Mouse (Mus musculus) cortical plate, adult 2 months (tissue): ENCODE data around the gene Twf2. TPM values are rescaled to one million over a fixed set of nuclear protein-coding genes. Genes with fewer than 3 reads are reported as not detected.

Source experiments
- H3K27ac ChIP-seq: fragments of 200-500 bp; 2 replicates; pipeline ENCODE4 v1.5.1; 2012; ENCODE audit warnings: low read length, control low read depth, inconsistent platforms; ENCODE audit not compliant: insufficient read depth
- H3K4me1 ChIP-seq: fragments of 200-500 bp; 2 replicates; pipeline ENCODE4 v1.6.1; 2011; ENCODE audit warnings: low read length; ENCODE audit not compliant: control insufficient read depth, insufficient read depth
- H3K4me3 ChIP-seq: fragments of 200-500 bp; 2 replicates; pipeline ENCODE4 v1.5.1; 2011; ENCODE audit warnings: mild to moderate bottlenecking, low read length, control low read depth; ENCODE audit not compliant: insufficient read depth
- CTCF ChIP-seq: fragments of 200-500 bp; IDR thresholded peaks from 2 replicates; pipeline ENCODE4 v1.5.1; 2011; ENCODE audit warnings: mild to moderate bottlenecking, control low read depth, low read length; ENCODE audit not compliant: insufficient read depth; ENCODE audit errors: extremely low read depth
- POLR2A ChIP-seq: fragments of 200-500 bp; IDR thresholded peaks from 2 replicates; pipeline ENCODE4 v1.6.1; 2011; ENCODE audit warnings: mild to moderate bottlenecking, low read length, control low read depth; ENCODE audit not compliant: insufficient read depth; ENCODE audit errors: extremely low read depth
- polyA plus RNA-seq: library from polyadenylated mRNA; depleted of rRNA; stranded (reverse); fragments of >200 nt; gene quantifications from 2 replicates; pipeline ENCODE4 v1.2.3, GENCODE M21; 2012

Gene Twf2
- polyA plus RNA-seq, 1 experiment = 97.3 TPM

DNA sequence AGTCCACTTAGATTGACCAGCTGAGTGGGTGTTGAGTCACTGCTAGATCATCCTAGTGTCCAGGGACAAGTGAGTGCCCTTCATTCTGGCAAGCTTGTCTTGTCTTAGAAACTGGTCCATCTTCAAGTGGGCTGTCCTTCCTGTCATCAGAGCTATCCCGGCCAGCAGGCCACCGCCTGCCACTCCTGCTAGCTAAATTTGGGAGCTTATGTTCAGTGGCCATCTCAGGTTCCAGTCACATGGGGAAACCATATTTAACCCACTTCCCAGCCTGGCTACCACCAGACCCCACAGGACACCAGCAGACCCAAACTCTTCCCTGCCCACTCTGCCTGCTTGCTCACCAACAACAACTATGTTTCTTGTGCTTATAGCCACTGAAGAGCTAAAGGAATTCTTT lies 3.6 kb downstream of the Twf2 start:
- no peak overlapping the region for H3K27ac ChIP-seq
- H3K4me3 ChIP-seq = no peak overlapping the region
- H3K4me1 ChIP-seq = peaks cover 23% of the 10 kb centered on the region
- TF ChIP-seq POLR2A (no peak), CTCF (no peak)

DNA sequence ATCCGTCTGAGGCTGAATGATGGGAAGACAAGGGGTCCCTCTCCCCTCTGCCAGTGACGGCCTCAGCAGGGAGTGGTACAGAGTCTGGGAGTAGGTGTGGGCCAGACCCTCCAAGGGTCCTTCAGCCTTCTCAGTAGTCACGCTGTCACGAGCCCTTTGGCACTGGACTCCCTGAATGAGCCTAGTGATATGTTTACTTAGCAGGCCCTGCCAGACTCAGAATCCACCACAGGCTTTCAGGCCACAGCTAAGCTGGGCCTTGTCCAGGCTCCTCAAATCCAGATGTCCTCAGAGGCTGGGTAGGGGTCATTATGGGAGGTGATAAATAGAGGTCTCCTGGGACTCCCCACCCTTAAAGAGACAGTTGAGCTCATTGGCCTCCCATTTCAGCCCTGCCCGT lies 5.3 kb downstream of the Twf2 start:
- H3K4me1 ChIP-seq = peaks cover 23% of the 10 kb centered on the region
- no peak overlapping the region for H3K27ac ChIP-seq
- no peak for TF ChIP-seq POLR2A
- TF ChIP-seq CTCF = no peak
- no peak overlapping the region for H3K4me3 ChIP-seq

DNA sequence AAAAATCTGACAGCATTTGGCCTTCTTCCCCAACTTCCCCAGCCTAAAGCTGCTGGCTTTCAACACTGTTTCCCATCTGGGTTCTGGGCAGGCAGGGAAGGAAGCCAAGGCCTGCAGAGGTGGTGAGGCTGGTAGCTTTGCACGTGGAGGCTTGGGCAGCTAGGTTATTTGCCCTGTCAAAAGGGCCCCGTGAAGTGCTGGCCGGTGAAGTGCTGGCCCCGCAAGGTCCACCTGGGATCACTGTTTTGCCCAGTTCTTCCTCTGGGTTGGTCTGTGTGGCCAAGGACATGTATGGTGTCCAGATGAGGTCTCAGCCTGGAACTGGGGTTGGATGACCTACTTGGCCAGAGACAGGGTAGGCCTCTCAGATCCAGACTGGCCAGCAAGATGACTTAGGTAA lies 7.0 kb downstream of the Twf2 start:
- H3K4me1 ChIP-seq = peaks cover 16% of the 10 kb centered on the region
- no peak for TF ChIP-seq CTCF
- TF ChIP-seq POLR2A = no peak
- no peak overlapping the region for H3K4me3 ChIP-seq
- H3K27ac ChIP-seq = no peak overlapping the region

DNA sequence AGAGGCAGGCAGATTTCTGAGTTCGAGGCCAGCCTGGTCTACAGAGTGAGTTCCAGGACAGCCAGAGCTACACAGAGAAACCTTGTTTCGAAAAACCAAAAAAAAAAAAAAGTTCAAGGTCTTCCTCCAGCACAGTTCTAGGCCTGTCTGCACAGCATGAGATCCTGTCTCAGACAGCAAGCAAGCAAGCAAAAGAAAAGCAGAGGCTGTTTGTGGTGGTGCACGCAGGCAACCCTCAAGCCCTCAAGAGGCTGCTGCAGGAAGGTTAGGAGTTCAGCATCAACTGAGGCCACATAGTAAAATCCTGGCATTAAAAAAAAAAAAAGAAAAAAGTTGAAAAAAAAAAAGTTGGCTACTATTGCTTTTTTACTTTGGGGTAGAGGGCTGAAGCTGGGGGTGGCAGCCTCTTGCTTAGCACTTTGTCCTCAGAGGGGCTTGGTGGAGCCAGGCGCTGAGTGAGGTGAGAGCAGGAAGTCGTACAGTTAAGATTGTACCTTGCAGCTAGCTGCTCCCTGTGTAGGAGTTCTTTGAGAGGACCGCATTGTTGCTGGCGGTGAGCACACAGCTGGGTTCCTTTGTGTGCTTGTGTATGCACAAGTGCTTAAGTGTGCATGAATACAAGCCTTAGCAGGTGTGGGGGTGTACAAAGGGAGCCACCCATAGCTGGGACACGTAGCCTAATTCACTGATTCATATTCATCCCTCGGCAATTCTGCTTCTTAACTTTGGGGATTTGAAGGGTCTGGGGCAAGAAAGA lies 8.1 kb downstream of the Twf2 start:
- peaks cover 13% of the 10 kb centered on the region for H3K4me1 ChIP-seq
- TF ChIP-seq CTCF (no peak), POLR2A (no peak)
- H3K4me3 ChIP-seq = no peak overlapping the region
- no peak overlapping the region for H3K27ac ChIP-seq

DNA sequence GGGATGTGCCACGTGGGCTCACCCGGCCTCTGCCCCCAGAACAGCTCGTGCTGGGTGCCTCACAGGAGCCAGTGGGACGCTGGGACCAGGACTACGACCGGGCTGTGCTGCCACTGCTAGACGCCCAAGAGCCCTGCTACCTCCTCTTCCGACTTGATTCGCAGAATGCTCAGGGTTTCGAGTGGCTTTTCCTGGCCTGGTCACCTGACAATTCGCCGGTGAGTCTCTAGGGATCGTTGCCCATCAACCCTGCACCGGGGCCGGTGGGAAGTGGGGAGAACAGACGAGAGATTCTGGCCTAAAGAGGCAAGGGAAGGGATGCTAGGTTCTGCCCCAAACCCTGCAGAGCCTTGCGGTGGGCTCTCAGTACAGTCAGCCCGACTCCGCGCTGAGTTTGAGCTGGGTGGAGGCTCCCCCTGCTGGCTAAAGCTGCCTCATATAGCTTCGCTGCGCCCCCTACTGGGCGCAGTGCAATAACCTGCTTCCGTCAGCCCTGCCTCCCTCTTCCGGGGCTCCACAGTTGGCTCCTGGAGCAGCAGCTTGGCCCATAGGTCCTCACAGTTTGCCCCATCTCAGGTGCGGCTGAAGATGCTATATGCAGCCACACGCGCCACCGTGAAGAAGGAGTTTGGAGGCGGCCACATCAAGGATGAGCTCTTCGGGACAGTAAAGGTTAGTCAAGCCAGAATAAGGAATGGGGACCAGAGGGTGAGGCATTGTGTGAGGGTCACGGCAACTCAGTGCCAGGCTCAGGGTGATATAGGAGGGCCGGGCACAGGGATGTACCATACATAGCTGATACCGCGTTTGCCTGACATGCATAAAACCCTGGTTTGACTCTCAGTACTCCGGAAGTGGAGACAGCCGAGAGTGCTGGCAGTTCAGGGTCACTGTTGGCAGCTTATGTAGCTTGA lies 9.0 kb downstream of the Twf2 start:
- Histone ChIP-seq H3K27ac (no peak overlapping the region), H3K4me3 (0 out of 2 replicates have a peak overlapping the region, but pooled peaks have one; percentile 1), H3K4me1 (peaks cover 7% of the 10 kb centered on the region)
- peak; percentile 99 for TF ChIP-seq CTCF
- TF ChIP-seq POLR2A = no peak

DNA sequence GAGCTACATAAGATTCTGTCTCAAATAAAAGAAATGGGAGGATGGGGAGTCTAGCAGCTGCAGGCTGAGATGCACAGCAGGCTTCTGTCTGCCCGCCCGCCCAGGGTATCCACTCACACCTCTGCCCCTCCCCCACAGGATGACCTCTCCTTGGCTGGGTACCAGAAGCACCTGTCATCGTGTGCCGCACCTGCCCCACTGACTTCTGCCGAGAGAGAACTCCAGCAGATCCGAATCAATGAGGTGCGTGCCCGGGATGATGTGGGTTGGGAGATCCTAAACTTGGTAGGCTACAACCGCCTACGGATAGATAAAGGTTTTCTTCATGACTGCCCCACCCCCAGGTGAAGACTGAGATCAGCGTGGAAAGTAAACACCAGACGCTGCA lies 9.7 kb downstream of the Twf2 start:
- H3K4me3 ChIP-seq = no peak overlapping the region
- no peak for TF ChIP-seq POLR2A
- TF ChIP-seq CTCF = no peak
- no peak overlapping the region for H3K27ac ChIP-seq
- H3K4me1 ChIP-seq = peaks cover 4% of the 10 kb centered on the region

DNA sequence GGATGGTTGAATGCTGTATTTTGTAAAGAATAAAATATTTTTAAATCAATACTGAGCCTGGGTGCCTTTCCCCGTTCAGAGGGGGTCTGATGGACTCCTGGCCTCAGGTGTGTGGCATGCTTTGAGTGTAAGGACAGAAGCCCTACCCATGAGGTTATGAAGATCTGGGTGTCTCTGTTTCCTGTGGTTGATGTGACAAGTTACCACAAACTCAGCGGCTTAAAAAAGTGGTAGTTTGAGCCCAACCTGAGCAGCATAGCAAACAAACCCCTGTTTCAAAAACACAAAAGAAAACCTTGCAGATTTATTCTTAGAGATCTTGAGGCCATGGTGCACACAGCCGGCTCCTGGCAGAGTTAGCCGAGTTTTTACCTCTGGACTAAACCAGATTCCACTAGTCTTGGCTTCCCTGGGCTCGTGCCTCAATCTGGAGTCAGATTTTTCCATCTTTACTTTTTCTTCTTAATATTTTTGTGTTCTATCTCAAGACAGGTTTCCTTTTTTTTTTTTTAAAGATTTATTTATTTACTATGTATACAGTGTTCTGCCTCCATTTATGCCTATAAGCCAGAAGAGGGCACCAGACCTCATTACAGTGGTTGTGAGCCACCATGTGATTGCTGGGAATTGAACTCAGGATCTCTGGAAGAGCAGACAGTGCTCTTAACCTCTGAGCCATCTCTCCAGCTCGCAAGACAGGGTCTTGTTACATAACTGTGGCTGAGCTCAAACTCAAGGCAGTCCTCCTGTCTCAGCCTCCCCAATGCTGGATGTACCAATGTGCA lies 12.6 kb downstream of the Twf2 start:
- Histone ChIP-seq H3K4me3 (no peak overlapping the region), H3K27ac (no peak overlapping the region), H3K4me1 (no peaks in the 10 kb centered on the region)
- TF ChIP-seq CTCF = no peak

DNA sequence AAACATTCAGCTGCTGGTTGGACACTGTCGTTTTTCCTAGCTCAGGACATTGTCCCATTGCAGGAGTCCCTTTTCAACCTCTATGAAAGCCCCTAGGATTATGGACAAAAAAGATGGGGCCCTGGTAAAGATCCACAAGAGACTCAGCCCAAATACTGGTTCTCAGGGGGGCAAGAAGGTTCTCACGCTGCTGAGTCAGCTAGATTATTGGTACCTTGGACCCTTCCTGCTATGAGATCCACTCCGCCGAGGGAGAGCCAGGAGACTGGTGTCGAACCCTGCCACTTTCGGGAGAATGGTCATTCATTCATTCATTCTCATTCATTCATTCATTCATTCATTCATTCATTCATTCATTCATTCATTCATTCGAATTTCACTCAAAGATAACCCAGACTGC lies 14.1 kb downstream of the Twf2 start:
- Histone ChIP-seq H3K4me1 (no peaks in the 10 kb centered on the region), H3K4me3 (no peak overlapping the region), H3K27ac (no peak overlapping the region)
- TF ChIP-seq POLR2A (no peak), CTCF (no peak)

DNA sequence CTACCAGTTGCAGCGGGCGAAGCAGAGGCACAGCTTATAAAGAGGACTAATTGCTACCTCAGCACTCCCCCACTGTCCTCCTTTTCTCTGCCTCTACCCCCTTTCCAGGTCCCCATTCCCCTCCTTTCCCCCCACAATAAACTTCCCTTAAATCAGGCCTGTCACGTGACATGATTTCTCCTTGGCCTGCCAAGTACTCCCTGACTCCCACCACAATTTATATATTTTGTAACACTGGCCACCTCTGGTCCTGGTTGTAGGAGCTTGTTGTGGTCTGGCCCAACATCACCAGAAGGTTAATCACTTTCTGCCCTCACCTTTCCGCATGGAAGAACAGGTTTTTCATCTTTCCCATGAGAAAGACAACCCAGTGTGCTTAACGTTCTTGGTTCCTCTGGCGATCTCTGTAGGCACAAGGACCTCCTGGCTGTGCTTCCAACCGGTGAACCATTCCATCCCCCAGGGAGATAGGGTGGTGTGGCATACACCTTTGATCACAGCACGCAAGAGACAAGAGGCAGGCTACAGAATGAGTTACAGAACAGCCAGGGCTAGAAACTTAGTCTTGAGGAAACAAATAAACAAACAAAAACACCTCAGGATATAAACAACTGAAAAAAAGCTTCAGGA lies 18.1 kb downstream of the Twf2 start:
- no peak overlapping the region for H3K4me3 ChIP-seq
- TF ChIP-seq CTCF (no peak), POLR2A (no peak)
- 0 out of 2 replicates have a peak, but pooled peaks cover 2% of the 10 kb centered on the region for H3K4me1 ChIP-seq
- no peak overlapping the region for H3K27ac ChIP-seq
